Mouse (Mus musculus): ENCODE results near the gene Tenm4. TPM values are rescaled to one million over a fixed set of nuclear protein-coding genes. Genes with fewer than 3 reads are reported as not detected.

Tenm4 gene
- polyA plus RNA-seq, 1 experiment from 2014 or later = 2.3 TPM

DNA sequence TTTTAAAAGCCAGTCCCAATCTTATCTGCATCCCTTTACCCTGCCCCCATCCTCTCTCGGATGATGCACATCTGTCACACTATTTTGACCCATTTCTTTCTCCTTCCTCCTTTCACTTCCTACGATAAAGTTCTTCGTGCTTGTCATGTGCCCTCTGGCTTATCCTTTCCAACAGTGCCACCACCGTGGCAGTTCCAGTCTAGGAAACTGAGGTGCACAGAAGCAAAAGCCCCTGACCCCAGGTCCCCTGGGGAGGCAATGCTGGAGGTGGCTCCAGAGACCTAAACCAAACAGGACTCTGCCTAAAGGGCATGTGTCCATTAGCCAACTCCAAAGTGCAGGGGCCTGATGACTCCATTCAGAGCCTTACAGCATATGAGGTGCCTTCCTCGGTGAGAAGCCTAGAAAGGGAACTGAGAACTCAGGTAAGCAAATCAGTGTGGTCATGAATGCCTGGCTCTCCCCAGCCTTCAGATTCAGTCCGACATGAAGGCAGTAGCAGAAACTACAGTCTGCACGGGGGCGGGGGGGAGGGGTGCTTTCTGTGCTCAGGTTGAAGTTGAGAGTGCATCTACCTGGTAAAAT is 235.7 kb downstream of the Tenm4 start:
- no peaks in the 10 kb centered on the region for H3K27me3 ChIP-seq (replicated peaks)
- WGBS (ENCODE audit: insufficient replicate concordance) = 51% methylated on average over 8 of the region's 8 CpGs
- no peak overlapping the region for H3K4me3 ChIP-seq
- no peak overlapping the region for H3K9ac ChIP-seq
- no peak overlapping the region for H3K27ac ChIP-seq
- ATAC-seq = no peak
- no peaks in the 10 kb centered on the region for H3K4me1 ChIP-seq
- no peaks in the 10 kb centered on the region for H3K9me3 ChIP-seq (replicated peaks)
- H3K36me3 ChIP-seq = no peaks in the 10 kb centered on the region
- no peak overlapping the region for H3K4me2 ChIP-seq

DNA sequence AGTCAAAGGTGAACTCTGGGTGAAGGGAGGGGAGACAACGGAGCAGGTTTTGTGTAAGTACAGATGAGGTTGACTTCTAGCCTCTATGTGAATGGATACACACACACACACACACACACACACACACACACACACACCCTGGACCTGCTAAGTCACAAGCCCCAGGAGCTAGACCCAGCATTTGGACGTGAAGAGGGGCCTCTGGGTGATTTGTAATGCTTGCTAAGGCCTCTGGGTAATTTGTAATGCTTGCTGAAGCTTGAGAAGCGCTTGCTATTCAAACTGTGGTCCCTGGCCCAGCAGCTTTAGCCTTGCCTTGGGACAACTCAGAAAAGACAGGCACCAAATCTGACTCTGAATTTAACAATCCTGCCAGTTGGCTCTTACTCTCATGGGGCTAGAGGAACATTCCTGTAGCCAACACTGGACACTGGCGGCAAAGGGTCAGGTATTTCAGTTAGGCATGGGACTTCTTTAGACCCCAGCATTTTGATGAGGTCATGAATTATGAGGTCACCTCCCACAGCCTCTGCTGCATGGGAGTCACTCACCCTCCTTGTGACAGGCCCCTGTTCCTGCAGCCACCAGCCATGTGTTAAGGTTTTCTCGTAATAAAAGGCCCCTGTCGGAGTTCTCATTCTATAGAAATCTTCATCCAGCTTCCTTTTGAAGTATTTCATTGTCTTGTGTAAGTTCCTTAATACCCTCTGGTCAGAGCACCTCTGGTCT is 237.3 kb downstream of the Tenm4 start:
- WGBS (ENCODE audit: insufficient replicate concordance) = 63% methylated on average over 6 of the region's 6 CpGs
- Histone ChIP-seq H3K4me1 (no peaks in the 10 kb centered on the region), H3K9me3 (replicated peaks) (no peaks in the 10 kb centered on the region), H3K4me2 (no peak overlapping the region), H3K27ac (no peak overlapping the region), H3K36me3 (no peaks in the 10 kb centered on the region), H3K27me3 (replicated peaks) (no peaks in the 10 kb centered on the region), H3K9ac (no peak overlapping the region), H3K4me3 (no peak overlapping the region)
- ATAC-seq = no peak

DNA sequence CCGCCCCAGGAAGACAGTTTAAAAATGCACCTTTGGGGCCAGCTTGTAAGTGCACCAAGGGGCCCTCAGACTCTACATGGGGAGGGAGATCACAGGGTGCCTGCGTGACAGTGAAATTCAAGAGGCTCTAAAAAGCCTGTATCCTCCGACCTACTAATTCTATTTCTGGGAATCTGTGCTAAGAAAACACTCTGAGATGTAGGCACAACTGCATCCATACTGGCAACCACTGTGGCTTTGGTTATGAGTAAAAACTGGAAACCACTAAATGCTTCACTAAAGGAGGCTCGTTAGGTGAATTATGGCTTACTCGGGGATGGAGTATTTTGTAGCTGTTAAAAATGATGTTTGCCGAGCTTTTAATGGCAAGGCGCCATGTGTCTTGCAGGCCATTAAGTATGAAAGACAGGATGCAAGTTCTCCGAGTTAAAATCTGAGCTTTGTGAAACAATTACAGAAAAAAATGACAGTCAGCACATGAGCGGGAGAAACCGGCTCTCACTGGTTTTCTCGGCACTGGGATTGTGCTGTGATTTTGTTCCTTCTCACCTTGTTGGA is 238.4 kb downstream of the Tenm4 start:
- Histone ChIP-seq H3K9me3 (replicated peaks) (no peaks in the 10 kb centered on the region), H3K27ac (no peak overlapping the region), H3K4me1 (no peaks in the 10 kb centered on the region), H3K9ac (no peak overlapping the region), H3K27me3 (replicated peaks) (no peaks in the 10 kb centered on the region), H3K36me3 (no peaks in the 10 kb centered on the region), H3K4me3 (no peak overlapping the region), H3K4me2 (no peak overlapping the region)
- no peak for ATAC-seq
- WGBS (ENCODE audit: insufficient replicate concordance) = 73% methylated on average over 11 of the region's 11 CpGs

DNA sequence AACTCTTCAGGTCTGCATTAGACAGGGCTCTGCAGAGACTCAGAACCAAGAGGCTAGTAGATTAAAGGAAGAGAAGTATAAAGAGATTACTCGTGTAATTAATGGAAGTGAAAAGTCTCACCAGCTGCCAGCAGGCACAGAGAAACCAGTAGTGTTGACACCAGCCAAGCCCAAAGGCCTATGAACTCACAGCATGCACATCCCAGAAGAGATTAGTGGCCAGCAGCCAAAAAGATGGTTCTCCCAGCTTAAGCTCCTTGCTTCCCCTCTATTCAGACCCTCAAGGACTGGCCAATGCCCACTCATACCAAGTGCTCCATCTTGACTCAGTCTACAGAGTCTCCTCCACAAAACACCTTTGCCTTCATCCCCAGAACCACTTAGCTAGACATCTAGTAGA is 242.8 kb downstream of the Tenm4 start:
- Histone ChIP-seq H3K4me1 (no peaks in the 10 kb centered on the region), H3K4me3 (no peak overlapping the region), H3K4me2 (no peak overlapping the region), H3K36me3 (no peaks in the 10 kb centered on the region), H3K27ac (no peak overlapping the region), H3K9me3 (replicated peaks) (no peaks in the 10 kb centered on the region), H3K9ac (no peak overlapping the region), H3K27me3 (replicated peaks) (no peaks in the 10 kb centered on the region)
- no peak for ATAC-seq
- 36% methylated on average over 1 of the region's 1 CpGs for WGBS (ENCODE audit: insufficient replicate concordance)

DNA sequence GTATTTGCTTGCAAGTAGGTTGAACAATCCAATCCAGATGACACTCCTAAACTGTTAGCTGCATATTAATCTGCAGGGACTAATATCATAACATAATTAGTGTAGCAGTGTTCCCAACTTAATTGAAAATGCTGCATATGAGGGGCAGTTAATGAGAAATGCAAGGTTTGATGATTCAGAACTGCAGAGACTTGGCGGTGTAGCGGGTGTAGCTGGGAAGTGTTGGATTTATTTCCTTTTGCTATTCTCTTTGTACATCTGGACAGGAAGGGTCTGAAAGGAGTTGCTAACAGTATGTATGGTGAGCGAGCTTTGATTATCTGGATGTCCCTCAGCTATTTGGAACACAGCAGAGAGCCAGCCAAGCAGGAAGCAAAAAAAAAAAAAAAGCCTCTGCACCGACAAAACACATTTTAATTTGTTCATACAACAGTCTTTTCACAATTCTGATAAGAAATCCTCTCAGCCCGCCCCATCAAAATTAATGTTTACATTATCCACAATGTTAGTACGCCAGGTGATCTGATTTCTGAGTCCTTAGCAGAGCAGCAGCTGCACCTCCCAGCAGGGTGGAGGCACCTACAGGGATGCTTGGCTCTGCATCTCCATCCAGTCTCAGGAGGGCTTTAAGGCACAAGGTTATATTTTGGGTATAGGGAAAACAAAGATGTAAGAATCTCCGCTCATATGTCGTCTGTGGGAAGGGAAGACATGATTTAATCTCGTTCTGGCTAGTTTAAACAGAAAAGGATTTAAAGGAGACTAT is 243.4 kb downstream of the Tenm4 start:
- no peak overlapping the region for H3K9ac ChIP-seq
- H3K4me2 ChIP-seq = no peak overlapping the region
- ATAC-seq = no peak
- H3K27ac ChIP-seq = no peak overlapping the region
- H3K36me3 ChIP-seq = no peaks in the 10 kb centered on the region
- H3K4me3 ChIP-seq = no peak overlapping the region
- no peaks in the 10 kb centered on the region for H3K27me3 ChIP-seq (replicated peaks)
- H3K4me1 ChIP-seq = no peaks in the 10 kb centered on the region
- WGBS (ENCODE audit: insufficient replicate concordance) = 66% methylated on average over 9 of the region's 9 CpGs
- H3K9me3 ChIP-seq (replicated peaks) = no peaks in the 10 kb centered on the region

DNA sequence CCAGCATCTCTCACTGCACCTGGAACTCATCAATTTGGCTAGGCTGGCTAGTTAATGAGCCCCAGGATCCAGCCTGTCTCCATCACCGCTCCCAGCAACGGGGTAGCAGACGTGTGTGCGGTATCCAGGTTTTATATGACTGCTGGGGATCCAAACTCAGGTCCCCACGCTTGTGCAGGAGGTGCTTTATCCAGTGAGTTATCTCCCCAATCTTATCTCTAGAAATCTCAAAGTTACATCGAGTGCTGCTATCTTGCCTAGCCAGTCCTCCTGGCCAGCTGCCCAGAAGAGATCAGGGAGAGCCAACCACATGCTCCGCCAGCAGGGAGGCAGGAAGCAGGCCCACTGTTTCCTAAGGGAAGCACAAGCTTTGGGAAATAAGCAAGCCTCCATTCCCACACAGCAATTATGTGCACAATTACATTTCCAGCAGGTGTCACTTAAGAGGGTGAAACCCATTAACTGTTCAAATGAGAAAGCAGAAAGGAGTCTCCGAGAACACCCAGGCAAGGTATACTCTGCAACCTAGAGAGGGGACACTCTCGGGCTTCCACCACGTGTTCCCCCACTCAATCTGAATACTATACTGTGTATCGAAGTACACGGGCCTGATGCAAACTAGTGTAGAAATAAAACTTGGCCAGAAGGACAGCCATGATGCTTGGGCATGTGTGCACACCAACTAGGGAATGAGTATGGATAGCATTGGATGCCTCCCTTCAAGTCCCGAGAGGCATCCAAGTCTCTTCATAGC is 246.4 kb downstream of the Tenm4 start:
- no peaks in the 10 kb centered on the region for H3K9me3 ChIP-seq (replicated peaks)
- no peaks in the 10 kb centered on the region for H3K4me1 ChIP-seq
- H3K9ac ChIP-seq = no peak overlapping the region
- no peaks in the 10 kb centered on the region for H3K36me3 ChIP-seq
- 65% methylated on average over 13 of the region's 13 CpGs for WGBS (ENCODE audit: insufficient replicate concordance)
- ATAC-seq = no peak
- no peak overlapping the region for H3K4me2 ChIP-seq
- no peak overlapping the region for H3K27ac ChIP-seq
- H3K27me3 ChIP-seq (replicated peaks) = no peaks in the 10 kb centered on the region
- H3K4me3 ChIP-seq = no peak overlapping the region

DNA sequence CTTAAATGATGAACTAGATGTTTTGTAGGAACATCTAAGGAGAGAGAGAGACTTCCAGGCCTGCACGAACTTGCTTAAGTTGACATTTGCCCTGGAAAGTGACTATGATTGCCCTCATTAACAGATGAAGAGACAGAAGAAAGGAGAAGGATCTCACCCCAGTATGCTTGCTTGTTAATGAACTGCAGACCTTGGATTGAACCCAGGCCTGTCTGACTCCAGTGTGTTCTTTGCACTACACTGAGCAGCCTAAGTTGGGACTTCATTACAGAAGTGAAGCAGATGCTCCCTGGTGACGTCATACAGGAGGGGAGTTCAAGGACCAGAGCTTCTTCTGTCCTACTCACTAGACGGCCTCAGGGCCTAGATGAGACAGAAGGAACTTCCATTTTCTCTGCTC is 247.1 kb downstream of the Tenm4 start:
- 58% methylated on average over 3 of the region's 3 CpGs for WGBS (ENCODE audit: insufficient replicate concordance)
- Histone ChIP-seq H3K9me3 (replicated peaks) (no peaks in the 10 kb centered on the region), H3K27me3 (replicated peaks) (no peaks in the 10 kb centered on the region), H3K36me3 (no peaks in the 10 kb centered on the region), H3K4me3 (no peak overlapping the region), H3K4me1 (no peaks in the 10 kb centered on the region), H3K4me2 (no peak overlapping the region), H3K27ac (no peak overlapping the region), H3K9ac (no peak overlapping the region)
- no peak for ATAC-seq

DNA sequence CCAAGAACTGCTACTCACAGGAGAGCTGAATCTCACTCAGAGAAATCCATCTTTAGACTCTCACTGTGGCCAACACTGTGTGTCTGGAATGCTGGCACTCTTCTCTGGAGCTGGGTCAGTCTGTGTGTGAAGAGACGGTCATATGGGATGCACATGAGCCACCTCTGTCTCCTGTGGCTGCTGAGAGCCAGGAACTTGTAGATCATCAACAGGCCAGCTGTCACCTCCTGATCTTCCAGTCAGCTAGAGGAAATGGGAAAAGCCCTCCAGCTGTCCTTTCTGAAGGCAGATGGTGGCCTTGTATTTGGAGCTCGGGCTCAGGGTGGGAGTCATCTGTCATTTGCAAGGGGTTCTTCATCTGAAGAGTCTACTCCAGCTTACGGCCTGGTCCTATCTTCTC is 249.0 kb downstream of the Tenm4 start:
- 61% methylated on average over 3 of the region's 3 CpGs for WGBS (ENCODE audit: insufficient replicate concordance)
- H3K9ac ChIP-seq = no peak overlapping the region
- H3K27me3 ChIP-seq (replicated peaks) = no peaks in the 10 kb centered on the region
- no peak overlapping the region for H3K27ac ChIP-seq
- ATAC-seq = no peak
- H3K4me2 ChIP-seq = no peak overlapping the region
- no peaks in the 10 kb centered on the region for H3K4me1 ChIP-seq
- H3K36me3 ChIP-seq = no peaks in the 10 kb centered on the region
- no peak overlapping the region for H3K4me3 ChIP-seq
- no peaks in the 10 kb centered on the region for H3K9me3 ChIP-seq (replicated peaks)

DNA sequence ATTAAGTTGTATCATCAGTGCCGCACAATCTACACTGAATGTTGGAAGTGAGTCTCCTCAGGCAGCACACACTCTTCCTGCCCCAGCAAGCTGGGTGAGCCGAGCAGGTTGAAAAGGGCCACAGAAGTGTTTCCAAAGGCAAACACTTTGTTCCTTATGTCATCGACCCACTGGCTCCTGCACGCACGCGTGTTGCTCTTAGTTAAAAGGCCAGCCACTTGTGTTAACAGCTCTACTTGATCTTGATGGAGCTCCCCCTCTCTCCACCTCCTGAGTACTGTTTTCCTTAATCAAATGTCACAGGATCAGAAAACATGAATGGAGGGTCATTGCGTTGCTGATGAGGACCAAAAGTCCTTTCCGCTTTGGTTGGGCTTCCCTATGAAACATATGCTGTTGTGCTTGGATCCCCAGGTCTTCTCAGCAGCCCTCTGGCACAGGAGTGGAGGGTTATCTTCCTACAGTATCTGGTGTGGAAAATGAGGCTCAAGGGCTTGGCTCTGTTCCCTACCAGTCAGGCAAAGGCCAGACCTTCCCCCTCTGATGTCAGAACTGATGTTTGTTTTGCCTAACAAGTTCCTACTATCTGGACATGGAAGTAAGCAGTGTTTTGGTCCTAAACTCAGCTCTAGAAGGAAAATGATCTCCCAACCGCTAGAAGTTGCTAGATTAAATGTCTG is 250.0 kb downstream of the Tenm4 start:
- no peak for ATAC-seq
- Histone ChIP-seq H3K4me2 (no peak overlapping the region), H3K27ac (no peak overlapping the region), H3K27me3 (replicated peaks) (no peaks in the 10 kb centered on the region), H3K9me3 (replicated peaks) (no peaks in the 10 kb centered on the region), H3K4me3 (no peak overlapping the region), H3K36me3 (no peaks in the 10 kb centered on the region), H3K9ac (no peak overlapping the region), H3K4me1 (no peaks in the 10 kb centered on the region)
- WGBS (ENCODE audit: insufficient replicate concordance) = 65% methylated on average over 9 of the region's 9 CpGs

DNA sequence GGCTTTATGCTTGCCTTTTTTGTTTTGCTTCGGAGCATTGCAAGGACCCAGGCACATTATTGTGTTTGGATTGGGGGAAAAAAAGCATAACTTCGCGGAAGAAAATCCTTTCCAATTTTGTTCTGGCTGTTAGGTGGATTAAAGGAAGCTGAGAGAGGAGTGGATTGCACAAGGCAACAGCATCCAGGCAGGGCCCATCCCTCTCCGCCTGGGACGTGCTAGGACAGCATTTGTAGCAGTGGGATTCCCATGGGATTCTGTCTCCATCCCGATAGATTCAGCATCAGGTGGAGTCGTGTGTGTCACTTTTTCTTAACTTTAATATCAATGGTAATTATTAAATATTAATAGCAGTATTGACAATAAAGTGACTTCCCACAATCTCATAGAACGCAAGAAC is 255.9 kb downstream of the Tenm4 start:
- H3K27me3 ChIP-seq (replicated peaks) = no peaks in the 10 kb centered on the region
- H3K9ac ChIP-seq = no peak overlapping the region
- 75% methylated on average over 8 of the region's 8 CpGs for WGBS (ENCODE audit: insufficient replicate concordance)
- no peak overlapping the region for H3K27ac ChIP-seq
- H3K4me3 ChIP-seq = no peak overlapping the region
- no peak overlapping the region for H3K4me2 ChIP-seq
- H3K9me3 ChIP-seq (replicated peaks) = no peaks in the 10 kb centered on the region
- no peak for ATAC-seq
- no peaks in the 10 kb centered on the region for H3K4me1 ChIP-seq
- no peaks in the 10 kb centered on the region for H3K36me3 ChIP-seq

DNA sequence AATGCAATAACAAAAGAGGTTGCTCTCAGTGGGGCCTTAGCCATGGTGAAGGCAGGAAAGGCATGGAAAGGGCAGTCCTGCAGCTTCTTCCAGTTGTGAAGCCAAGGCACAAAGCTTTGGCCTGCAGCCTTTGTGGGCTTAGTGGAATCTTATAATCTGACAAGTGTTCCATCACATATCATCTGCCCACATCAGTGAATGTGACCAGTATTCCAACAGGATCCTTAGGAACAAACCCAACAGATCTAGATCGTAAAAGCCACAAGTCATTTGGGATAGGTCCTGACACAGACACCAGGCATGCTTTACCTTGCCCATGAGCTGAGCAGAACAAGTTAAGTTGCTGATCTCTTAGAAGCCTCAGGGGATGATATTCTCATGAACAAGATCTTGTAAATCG is 262.3 kb downstream of the Tenm4 start:
- Histone ChIP-seq H3K4me2 (no peak overlapping the region), H3K27ac (no peak overlapping the region), H3K9ac (no peak overlapping the region), H3K4me3 (no peak overlapping the region), H3K36me3 (no peaks in the 10 kb centered on the region), H3K9me3 (replicated peaks) (no peaks in the 10 kb centered on the region), H3K4me1 (no peaks in the 10 kb centered on the region), H3K27me3 (replicated peaks) (no peaks in the 10 kb centered on the region)
- 60% methylated on average over 2 of the region's 2 CpGs for WGBS (ENCODE audit: insufficient replicate concordance)
- ATAC-seq = no peak

Measured in liver, embryonic 12.5 days (tissue).